Mouse (Mus musculus) thymus, postnatal 14 days (tissue): ENCODE results near the gene Bcar1.

Experiments used
- DNase-seq: peaks from one replicate; pipeline ENCODE4 v3.0.0; 2021

Bcar1 gene

GRCm38 (mm10) chr8:111769296-111769695, 25.7 kb upstream of the Bcar1 start:
- no peak for DNase-seq

DNA sequence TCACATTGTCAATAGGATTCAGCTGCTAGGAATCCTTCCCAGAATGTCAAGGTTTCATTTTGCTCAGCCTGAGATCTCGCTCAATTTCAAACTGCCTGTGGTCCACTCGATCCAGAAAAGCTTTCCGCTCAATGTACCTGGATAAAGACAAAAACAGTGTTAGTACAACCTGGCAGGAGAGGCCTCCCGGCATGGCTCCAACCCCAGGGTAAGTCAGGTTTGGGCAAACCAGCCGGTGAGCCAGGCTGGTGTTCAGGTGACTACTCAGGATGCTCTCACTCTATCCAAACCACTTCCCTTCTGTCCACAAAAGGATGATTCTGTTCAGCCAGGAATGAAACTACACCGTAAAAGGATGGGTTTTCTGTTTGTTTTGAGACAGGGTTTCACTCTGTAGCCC, 25.0 kb upstream of the Bcar1 start:
- no peak for DNase-seq

DNA sequence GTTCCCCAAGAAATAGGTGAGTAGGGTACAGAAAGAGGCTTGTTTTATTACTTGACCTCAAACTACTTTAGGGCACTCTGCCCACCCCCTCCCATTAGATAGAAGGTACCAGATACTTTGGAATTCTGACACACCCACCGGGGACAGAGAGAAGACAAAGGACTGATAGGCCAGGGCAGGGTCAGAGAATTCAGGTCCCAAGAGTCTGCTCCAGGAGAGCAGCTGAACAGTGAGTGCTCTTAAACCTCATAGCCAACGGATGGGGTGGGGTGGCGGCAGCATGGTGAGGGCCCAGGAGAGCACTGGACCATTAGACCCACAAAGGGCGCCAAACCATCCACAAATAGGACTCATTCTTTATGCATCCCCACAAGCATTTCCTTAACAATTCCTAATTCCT, 22.0 kb upstream of the Bcar1 start:
- no peak for DNase-seq

DNA sequence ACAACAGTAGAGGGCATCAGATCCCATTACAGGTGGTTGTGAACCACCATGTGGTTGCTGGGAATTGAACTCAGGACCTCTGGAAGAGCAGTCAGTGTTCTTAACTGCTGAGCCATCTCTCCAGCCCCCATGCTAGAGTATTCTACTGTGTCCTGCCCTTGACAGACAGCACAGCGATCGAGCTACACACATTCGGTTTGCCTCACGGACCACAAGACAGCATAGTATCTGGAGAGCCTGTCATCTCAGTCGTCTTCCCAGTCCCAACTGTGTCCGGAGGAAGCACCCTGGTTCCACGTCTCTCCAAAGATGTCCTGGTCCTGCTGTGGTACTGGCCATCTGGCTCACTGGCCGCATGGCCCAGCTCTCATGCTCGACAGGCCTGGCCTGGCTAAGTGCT, 21.5 kb upstream of the Bcar1 start:
- no peak for DNase-seq

DNA sequence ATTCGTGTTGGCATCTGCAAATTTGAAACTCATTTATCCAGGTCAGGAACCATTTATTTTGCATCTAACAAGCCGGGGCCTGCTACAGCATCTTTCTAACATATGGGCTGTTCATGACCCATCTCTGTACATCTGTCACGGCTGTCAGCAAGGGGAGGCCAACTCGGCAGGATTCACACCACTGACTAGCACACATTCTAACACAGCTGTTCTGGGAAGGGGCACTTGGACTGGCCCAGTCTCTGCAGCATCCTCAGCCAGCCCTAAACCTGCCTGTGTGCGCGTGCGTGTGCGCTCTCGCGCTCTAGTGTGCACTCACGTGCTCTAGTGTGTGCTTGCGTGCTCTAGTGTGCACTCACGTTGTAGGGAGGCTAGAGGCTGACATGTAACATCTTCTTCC, 17.1 kb upstream of the Bcar1 start:
- no peak for DNase-seq

DNA sequence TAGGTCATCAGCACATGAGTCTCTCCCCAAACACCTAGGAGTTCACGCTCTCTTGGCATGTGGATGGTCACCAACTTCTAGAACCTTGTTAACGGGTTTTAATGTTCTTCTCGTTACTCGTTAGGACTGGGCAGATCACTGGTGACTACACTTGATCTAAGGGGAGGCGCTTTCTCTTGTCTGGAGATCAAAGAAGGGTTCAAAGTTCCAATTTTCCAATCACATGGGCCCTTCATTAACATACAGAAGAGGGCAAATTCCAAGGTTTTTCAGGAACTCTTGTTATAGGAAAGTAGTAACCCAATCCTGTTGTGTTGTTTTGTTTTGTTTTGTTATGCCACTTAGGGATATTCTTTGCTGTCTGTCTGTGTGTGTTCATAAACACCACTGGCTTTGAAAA, 15.2 kb upstream of the Bcar1 start:
- DNase-seq, result no peak

GRCm38 (mm10) chr8:111757599-111757998, 14.0 kb upstream of the Bcar1 start:
- no peak for DNase-seq

DNA sequence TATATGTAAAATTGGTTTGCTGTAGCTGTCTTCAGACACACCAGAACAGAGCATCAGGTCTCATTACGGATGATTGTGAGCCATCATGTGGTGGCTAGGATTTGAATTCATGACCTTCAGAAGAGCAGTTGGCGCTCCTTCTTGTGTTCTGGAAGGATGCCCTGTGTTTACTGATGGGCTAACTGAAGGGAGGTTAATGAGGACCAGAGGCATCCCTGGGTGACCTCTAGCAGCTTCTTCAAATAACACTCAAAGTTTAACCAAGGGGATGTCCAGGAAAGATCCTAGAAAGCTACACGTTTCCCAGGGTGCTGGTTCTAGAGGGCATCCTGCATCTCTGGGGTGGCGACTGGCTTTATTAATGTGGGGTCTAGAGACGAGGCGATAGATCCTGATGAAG, 11.1 kb upstream of the Bcar1 start:
- no peak for DNase-seq

- DNase-seq, result no peak
These were observed 10.5 kb upstream of the Bcar1 start for GRCm38 (mm10) chr8:111754088-111754487.

DNA sequence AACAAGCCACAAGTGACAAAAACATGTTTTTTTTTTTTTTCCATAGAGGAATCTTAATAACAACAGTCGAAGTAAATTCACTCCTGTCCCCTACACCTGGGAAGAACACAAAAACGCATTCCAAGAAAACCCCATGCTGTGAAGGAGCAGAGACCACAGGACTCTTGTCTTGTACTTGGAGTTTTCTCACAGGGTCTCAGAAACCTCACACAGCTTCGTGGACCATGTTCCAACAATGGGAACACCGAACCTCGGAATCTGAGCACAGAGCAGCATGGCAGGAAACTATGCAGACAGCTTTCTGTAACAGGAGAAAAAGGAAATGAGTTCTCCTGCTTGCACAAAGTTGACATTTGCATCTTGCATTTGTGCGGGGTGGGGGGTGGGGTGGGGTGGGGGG, 5.2 kb upstream of the Bcar1 start:
- DNase-seq, result no peak

DNA sequence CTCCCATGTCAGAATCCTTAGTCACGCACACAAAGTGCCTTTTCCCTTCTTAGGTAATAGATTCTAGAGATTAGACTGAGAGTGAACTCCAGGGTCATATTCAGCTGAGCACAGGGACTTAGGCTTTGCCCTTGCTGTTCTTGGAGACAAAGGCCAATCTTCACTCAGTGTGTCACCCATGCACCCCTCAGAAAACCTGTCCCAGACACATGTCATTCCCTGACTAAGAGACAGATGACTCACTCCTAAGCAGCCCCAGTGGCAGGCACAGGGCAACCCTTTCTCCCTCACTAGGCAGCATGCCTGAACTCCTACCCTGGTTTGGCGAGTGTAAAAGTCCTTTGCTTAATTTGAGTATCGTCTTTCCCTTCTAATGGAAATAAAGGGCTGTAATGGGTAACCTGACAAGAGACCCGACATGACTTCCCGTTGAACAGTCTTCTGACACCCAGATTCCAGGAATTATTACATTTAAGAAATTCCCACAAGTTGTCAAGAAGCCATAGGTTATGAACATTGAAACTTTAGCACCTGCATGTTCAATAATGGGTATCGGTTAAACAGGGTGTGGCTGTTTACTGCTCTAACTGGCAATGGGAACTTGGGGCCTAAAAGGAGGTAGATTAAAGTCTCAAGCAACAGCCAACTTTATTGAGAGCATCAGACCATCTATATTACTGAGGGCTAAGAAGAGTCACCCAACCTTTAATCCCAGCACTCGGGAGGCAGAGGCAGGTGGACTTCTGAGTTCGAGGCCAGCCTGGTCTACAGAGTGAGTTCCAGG, 4.4 kb upstream of the Bcar1 start:
- DNase-seq, result no peak

- no peak for DNase-seq
These were observed 3.2 kb upstream of the Bcar1 start for GRCm38 (mm10) chr8:111746582-111747465.

DNA sequence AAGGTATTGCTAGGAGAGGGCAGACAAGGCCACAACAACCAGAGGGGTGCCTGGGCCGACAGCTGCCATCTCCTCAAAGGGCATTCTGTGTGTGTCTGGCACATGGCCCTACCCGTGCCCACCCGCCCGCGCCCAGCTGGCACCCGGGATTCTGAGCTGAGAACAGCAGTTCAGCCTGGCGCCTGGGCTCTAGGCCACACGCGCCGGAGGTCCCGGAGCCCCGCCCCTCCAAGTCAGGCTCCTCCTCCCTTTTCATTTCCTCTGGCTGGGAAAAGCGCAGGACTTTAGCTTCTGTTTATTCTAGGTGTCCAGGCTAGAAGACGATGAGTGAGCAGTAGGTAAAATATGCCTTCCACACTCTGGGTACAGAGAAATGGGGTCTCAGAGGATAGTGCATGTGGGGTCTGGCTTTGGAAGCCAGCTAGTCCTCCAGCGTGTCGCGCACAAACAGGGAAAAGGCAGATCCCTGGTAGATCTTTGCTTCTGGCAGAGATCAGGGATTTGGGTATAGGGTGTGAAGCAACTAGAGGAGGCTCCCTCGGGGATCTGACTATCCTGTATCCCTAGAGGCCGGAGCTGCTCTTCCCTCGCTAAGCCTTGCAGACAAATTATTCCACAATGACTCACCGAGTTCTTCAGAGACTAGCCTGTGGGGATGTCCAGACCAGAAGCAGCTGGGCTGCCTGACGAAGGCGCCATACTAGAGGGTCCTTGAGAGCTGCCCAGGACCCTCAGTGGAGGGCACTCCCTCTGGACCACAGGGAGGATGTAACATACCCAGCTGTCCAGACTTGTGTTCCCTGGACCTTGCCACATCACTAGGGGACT, 2.2 kb upstream of the Bcar1 start:
- DNase-seq, result peak; percentile 22

DNA sequence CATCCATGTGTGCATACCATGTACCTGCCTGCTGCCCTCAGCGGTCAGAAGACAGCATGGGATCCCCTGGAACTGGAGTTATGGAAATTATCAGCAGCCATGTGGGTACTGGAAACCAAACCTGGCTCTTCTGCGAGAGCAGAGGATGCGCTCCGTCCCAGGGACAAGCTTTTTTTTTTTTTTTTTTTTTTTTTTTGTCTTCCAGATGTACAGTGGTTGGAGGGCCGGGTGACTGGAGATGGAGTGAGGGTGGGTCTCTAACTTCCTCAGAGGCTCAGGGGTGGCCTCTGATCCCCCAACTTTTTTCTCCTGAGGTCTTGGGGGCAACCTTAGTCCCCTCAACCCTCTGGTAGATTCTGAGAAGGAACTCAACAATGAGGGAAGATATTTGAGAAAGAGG, 1.5 kb upstream of the Bcar1 start:
- no peak for DNase-seq

GRCm38 (mm10) chr8:111743101-111743791, 363 bp downstream of the Bcar1 start:
- no peak for DNase-seq

DNA sequence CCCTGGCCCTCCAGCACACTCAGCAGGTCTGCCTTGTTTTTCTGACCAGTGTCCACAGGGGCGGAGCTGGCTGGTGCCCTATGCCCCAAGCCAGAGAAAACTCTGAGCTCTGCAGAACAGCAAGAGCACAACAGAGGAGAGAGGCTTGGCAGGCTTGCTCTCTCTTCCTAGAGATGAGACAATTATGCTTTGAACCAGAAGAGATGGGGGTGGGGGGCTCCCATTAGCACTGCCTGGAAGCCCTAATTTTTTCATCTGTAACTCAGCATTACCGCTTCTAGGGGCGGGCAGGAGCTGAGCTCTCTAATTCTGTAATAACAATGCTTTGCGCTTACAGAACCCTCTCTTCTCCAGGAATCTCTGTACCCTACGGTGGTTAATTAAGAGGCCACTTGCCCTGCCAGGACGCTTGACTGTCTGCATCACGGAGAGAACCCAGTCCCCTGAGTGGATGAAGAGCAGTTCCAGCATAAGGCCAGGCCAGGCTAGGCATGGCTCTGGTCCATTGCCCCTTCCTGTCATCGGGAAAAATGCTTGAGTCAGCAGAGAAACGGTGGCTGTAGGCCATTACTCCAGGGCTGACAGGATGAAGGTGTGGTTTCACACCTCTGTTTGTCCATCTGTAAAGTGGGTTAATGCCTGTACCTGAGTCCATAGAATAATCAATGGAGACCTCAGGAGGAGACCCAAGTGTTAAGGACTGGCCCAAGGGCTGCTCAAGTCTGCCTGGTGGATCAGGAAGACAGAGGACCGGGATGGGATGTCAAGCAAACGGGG, 1.2 kb downstream of the Bcar1 start:
- no peak for DNase-seq

DNA sequence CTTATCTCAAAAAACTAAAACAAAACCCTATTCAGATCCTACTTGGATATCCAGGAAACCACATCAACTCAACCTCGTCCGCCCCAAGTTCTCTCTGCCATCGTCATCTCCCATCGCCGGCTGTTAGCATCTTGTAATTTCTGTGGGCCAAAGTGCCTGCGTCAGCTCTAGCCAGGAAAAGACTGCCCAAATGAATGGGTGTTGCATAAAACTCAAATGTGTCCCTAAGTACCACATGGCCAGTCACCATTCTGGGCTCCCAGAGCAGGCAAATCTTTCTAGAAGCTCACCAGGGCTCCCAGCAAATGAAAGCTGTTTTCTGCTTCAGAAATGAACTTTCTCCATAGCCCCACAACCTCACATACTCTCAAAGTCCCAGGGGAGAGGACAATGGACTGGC, 2.1 kb downstream of the Bcar1 start:
- no peak for DNase-seq

GRCm38 (mm10) chr8:111740994-111741393, 2.6 kb downstream of the Bcar1 start:
- no peak for DNase-seq

- no peak for DNase-seq
These were observed 3.3 kb downstream of the Bcar1 start for GRCm38 (mm10) chr8:111740301-111740711.

DNA sequence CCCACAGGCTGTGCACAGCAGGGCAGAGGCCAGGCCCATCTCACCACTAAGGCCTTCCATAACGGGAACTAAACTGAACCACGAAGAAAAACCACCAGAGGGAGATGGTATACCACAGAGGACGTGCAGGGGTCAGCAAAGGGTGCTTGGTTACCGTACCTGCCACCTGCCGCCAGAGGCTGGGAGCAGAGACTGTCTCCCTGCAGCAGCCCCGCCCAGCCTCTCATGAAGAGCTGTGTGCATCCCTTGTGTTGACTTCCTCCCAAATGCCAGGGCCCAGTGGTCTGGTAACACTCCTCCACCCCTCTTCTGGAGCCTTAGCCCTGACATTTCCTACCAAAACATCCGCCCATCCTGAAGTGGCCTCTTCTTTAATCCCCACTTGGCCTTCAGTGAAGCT, 4.0 kb downstream of the Bcar1 start:
- no peak for DNase-seq

DNA sequence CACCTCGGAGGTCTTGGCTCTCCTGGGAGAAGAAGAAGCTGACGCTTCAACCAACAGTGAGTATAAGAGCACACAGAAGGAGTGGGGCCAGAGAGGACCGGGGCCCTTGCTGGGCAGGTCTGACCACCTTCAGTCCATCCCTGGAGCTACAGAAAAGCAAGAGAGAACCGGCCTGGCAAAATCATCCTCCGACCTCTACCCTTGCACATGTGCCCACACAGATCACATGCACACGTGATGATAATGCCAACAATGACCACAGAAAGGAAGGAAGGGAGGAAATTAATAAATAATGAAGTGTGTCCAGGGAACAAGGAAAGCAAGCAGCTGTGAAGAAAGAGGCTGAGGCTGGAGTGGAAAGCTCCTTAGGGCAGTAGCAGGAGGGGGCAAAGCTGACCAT, 4.7 kb downstream of the Bcar1 start:
- DNase-seq, result no peak

GRCm38 (mm10) chr8:111736321-111736720, 7.3 kb downstream of the Bcar1 start:
- no peak for DNase-seq
